Mouse (Mus musculus): ENCODE results near the gene Mkrn1. TPM values are rescaled to one million over a fixed set of nuclear protein-coding genes. Genes with fewer than 3 reads are reported as not detected.
"Not testable (repeated sequence)": the region's sequence is repeated elsewhere in the genome, so short reads cannot be mapped to it uniquely, and the experiment has no call there.

Gene Mkrn1
- polyA plus RNA-seq, 1 experiment from 2014 or later: 45.0 TPM

DNA sequence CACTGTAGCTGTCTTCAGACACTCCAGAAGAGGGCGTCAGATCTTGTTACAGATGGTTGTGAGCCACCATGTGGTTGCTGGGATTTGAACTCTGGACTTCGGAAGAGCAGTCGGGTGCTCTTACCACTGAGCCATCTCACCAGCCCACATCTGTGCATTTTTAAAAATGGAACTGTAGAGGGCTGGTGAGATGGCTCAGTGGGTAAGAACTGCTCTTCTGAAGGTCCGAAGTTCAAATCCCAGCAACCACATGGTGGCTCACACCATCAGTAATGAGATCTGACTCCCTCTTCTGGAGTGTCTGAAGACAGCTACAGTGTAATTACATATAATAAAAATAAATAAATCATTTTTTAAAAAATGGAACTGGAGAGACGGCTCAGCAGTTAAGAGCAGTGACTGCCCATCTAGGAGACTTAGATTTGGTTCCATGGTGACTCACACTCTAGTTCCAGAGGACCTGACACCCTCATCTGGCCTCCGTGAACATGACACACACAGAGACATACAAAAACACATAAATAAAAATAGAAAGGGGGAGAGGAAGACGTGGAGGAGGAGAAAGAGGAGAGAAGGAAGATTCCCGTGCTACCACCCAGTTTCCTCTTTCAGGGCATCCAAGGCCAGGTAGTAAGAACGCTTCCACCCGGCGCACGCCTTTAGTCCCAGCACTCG is 42.0 kb downstream of the Mkrn1 start:
- H3K36me3 ChIP-seq: peaks cover 13% of the 10 kb centered on the region
- H3K4me1 ChIP-seq (replicated peaks): peaks cover 21% of the 10 kb centered on the region
- not testable (repeated sequence) for H3K27ac ChIP-seq; H3K9ac ChIP-seq (replicated peaks); H3K9me3 ChIP-seq; ATAC-seq (ENCODE audit: insufficient number of reproducible peaks, insufficient read depth, low FRiP score, low TSS enrichment, low read depth); H3K4me3 ChIP-seq (replicated peaks); H3K4me2 ChIP-seq
- H3K27me3 ChIP-seq: peaks cover 13% of the 10 kb centered on the region
- WGBS: 75% methylated on average over 13 of the region's 13 CpGs

DNA sequence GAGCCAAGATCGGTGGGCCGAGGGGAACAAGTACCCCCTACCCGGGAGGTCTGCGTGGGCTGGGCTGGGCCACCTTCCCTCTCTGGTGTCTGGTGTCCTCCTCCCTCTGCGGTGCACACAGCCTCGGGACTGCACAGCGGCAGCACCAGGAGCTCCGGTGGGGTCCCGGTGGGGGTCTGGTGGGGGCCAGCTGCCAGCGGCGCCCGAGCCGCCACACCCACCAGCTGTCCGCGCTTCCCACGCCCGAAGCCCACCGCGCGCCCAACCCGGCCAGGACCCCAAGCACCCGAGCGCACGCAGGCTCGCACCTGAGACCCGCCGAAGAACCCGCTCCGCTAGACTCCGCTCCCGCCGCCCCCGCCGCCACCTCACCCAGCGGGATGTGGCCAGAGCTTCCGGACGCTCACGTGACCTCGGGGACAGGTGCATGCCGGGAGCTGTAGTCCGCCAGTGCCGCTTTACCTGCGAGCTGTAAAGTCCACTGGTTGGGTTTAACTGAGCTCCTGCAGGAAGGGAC is 42.9 kb downstream of the Mkrn1 start, which contains the start of gene Slc37a3:
TSS of gene Slc37a3 (minus strand) at position 365 of the 517 bp plus-strand sequence.
- H3K4me3 ChIP-seq (replicated peaks): peak within 1 kb of the TSS; percentile 60
- peak within 1 kb of the TSS; percentile 26; the same call in 1 of the 2 replicates for H3K27ac ChIP-seq
- peak within 1 kb of the TSS; percentile 70 for H3K9ac ChIP-seq (replicated peaks)
- peak; percentile 91 for ATAC-seq (ENCODE audit: insufficient number of reproducible peaks, insufficient read depth, low FRiP score, low TSS enrichment, low read depth)
- H3K4me2 ChIP-seq: peak within 1 kb of the TSS; percentile 63
- H3K9me3 ChIP-seq: no peaks in the 10 kb centered on the region
- under 1% methylated on average over 43 of the region's 43 CpGs for WGBS
- peaks cover 13% of the 10 kb centered on the region for H3K36me3 ChIP-seq
- H3K27me3 ChIP-seq: peaks cover 11% of the 10 kb centered on the region
- H3K4me1 ChIP-seq (replicated peaks): peaks cover 29% of the 10 kb centered on the region

DNA sequence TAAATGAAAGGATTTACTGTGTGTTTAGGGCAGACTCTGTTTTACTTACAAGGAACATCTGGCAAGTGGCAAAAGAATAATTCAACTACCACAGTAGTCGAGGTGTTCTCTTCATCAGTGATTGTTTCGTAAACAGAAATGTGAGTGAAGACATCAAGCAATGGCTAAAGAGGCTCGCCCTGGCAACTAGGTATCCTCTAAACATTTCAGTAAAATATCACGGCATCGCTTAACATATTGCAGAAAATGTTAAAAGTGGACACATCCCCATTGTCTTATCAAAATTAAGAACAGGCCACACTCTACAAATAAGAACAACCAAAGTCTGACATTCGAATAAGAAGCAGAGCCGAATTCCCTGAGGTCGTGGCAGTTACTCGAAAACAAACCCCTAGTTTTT is 43.5 kb downstream of the Mkrn1 start:
- Histone ChIP-seq H3K4me2 (peak overlapping the region; percentile 63), H3K9me3 (no peaks in the 10 kb centered on the region), H3K27me3 (peaks cover 11% of the 10 kb centered on the region), H3K27ac (peak overlapping the region; percentile 26; the same call in 1 of the 2 replicates), H3K36me3 (peaks cover 13% of the 10 kb centered on the region), H3K4me3 (replicated peaks) (peak overlapping the region; percentile 60), H3K9ac (replicated peaks) (peak overlapping the region; percentile 70), H3K4me1 (replicated peaks) (peaks cover 29% of the 10 kb centered on the region)
- WGBS: 20% methylated on average over 9 of the region's 9 CpGs
- no peak for ATAC-seq (ENCODE audit: insufficient number of reproducible peaks, insufficient read depth, low FRiP score, low TSS enrichment, low read depth)

DNA sequence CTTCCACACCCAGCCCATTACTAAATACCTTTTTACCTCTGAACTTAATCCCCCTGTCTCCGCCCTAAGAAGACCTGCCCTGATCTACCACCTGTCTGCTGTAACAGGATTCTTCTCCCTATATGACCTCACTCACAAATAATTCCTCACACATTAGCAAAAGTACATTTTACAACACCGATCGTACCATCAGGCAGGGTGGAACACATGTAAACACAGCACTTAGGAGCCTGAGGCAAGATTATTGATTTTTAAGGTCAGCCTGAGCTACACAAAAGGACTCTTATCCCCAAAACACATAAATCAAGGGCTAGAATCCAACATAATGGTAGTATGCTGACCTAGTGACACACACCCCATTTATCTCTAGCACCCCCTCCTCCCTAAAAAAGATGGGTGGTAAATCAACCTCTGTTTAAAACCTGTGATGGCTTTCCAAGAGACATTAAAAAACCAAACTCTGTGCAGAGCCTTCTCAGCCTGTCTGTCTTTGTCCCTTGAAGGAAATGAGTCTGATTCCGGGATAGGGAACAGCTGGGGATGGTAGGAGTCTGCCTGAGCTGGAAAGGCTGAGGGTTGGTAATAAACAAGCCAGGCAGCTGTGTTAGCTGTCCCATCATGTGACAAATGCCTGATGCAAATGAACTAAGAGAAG is 46.8 kb downstream of the Mkrn1 start:
- Histone ChIP-seq H3K4me3 (replicated peaks) (no peak overlapping the region), H3K4me2 (no peak overlapping the region), H3K9me3 (no peaks in the 10 kb centered on the region), H3K27ac (peak overlapping the region; percentile 2; the same call in 1 of the 2 replicates), H3K4me1 (replicated peaks) (peaks cover 24% of the 10 kb centered on the region), H3K36me3 (peaks cover 18% of the 10 kb centered on the region), H3K27me3 (no peaks in the 10 kb centered on the region), H3K9ac (replicated peaks) (no peak overlapping the region)
- WGBS: 60% methylated on average over 4 of the region's 4 CpGs
- ATAC-seq (ENCODE audit: insufficient number of reproducible peaks, insufficient read depth, low FRiP score, low TSS enrichment, low read depth): no peak

DNA sequence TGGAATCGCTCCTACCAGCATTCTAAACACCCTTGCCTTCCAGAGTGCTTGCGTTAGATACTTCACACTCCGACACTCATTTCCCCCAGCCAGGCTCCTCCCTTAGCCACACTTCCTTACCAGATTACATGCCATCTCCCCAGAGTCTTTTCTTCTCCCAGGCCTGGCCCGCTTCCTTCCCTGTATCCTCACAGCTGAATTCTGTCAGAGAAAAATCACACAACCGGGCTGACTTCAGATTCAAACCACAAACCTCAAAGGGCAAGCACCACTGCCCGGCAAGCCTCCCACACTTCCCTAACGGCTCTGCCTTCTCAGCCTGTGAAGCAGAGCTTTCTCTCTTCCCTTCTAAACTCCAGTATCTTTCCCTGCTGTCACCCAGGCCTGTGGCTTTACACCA is 47.5 kb downstream of the Mkrn1 start:
- 0 out of 2 replicates have a peak overlapping the region, but pooled peaks have one; percentile 23 for H3K9ac ChIP-seq (replicated peaks)

DNA sequence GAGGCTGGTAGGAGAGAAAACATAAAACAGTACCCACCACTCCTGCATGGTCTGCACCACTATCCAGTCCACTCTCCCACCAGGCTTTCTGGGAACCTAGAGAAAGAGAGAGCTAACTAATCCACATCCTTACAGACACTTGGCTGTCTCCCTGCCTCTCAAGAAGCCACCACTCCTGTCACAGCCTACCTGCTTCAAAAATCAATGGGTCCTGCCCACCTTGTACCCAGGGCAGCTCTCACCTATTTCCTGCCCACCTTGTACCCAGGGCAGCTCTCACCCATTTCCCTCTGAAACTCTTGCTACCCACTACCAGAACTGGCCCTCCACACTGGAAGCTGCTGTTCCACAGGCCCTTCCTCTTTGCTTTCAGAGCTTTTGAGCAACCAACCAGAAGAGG is 48.2 kb downstream of the Mkrn1 start:
- Histone ChIP-seq H3K9ac (replicated peaks) (no peak overlapping the region), H3K4me1 (replicated peaks) (peaks cover 24% of the 10 kb centered on the region), H3K4me3 (replicated peaks) (no peak overlapping the region), H3K36me3 (peaks cover 26% of the 10 kb centered on the region), H3K9me3 (no peaks in the 10 kb centered on the region), H3K4me2 (no peak overlapping the region), H3K27me3 (no peaks in the 10 kb centered on the region), H3K27ac (no peak overlapping the region)
- ATAC-seq (ENCODE audit: insufficient number of reproducible peaks, insufficient read depth, low FRiP score, low TSS enrichment, low read depth): no peak

More for the DNA sequence above, 47.5 kb downstream of the Mkrn1 start:
- ATAC-seq (ENCODE audit: insufficient number of reproducible peaks, insufficient read depth, low FRiP score, low TSS enrichment, low read depth): no peak
- no peaks in the 10 kb centered on the region for H3K9me3 ChIP-seq
- H3K4me2 ChIP-seq: no peak overlapping the region; the same call in 1 of the 2 replicates
- H3K4me1 ChIP-seq (replicated peaks): peaks cover 24% of the 10 kb centered on the region
- H3K4me3 ChIP-seq (replicated peaks): no peak overlapping the region
- peaks cover 19% of the 10 kb centered on the region for H3K36me3 ChIP-seq
- H3K27me3 ChIP-seq: no peaks in the 10 kb centered on the region
- peak overlapping the region; percentile 14; the same call in 1 of the 2 replicates for H3K27ac ChIP-seq
- 49% methylated on average over 7 of the region's 7 CpGs for WGBS

DNA sequence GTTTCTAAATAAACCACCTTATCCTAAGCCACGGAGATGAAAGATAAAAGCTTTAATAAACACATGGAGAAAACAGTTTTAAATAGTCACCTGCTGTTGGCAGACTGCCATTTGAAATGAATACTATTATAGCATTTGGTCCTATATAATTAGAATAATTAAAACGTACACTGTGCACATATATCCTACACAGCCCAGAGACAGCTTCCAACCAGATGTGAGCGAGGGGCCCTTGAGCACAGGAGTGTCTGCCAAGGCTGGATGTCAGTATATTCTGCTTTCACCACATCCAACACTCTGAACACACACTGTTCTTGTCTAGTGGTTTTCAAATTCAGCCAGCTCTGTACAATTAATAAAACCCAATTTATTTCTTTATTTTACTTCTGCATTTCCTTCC is 50.6 kb downstream of the Mkrn1 start:
- ATAC-seq (ENCODE audit: insufficient number of reproducible peaks, insufficient read depth, low FRiP score, low TSS enrichment, low read depth): no peak
- Histone ChIP-seq H3K9ac (replicated peaks) (no peak overlapping the region), H3K4me2 (no peak overlapping the region), H3K9me3 (no peaks in the 10 kb centered on the region), H3K4me1 (replicated peaks) (peaks cover 11% of the 10 kb centered on the region), H3K27ac (no peak overlapping the region), H3K27me3 (no peaks in the 10 kb centered on the region), H3K36me3 (peaks cover 41% of the 10 kb centered on the region), H3K4me3 (replicated peaks) (no peak overlapping the region)
- 59% methylated on average over 3 of the region's 3 CpGs for WGBS

DNA sequence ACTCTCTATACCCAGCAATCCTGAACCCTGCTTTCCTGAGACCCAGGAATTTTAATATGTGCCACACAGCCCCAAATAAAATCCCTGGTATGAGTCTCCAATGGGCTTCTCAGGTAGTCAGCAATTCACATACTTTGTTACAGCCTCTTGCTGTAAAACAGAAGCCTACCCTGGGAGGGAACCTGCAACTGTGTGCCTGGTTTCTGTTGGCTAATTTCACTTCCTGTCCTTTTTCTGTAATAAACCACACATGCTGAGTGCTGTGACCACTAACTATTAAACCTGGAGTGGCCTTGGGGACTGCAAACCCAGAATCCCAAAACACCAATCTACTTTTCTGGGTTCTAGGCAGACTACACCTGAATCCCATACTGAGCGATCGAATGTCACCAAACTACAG is 57.6 kb downstream of the Mkrn1 start:
- no peak overlapping the region for H3K4me2 ChIP-seq
- H3K27me3 ChIP-seq: no peaks in the 10 kb centered on the region
- H3K9me3 ChIP-seq: no peaks in the 10 kb centered on the region
- peak overlapping the region; percentile 36; the same call in 1 of the 2 replicates for H3K27ac ChIP-seq
- no peak for ATAC-seq (ENCODE audit: insufficient number of reproducible peaks, insufficient read depth, low FRiP score, low TSS enrichment, low read depth)
- 67% methylated on average over 2 of the region's 2 CpGs for WGBS
- no peak overlapping the region for H3K9ac ChIP-seq (replicated peaks)
- H3K4me3 ChIP-seq (replicated peaks): no peak overlapping the region
- H3K4me1 ChIP-seq (replicated peaks): peaks cover 8% of the 10 kb centered on the region
- H3K36me3 ChIP-seq: peaks cover 70% of the 10 kb centered on the region

DNA sequence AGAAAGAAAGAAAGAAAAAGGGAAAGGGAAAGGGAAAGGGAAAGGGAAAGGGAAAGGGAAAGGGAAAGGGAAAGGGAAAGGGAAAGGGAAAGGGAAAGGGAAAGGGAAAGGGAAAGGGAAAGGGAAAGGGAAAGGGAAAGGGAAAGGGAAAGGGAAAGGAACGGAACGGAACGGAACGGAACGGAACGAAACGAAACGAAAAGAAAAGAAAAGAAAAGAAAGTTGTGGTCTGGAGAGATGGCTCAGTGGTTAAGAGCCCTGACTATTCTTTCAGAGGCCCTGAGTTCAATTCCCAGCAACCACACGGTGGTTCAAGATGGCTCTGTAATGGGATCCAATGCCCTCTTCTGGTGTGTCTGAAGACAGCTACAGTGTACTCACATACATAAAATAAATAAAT is 61.1 kb downstream of the Mkrn1 start:
- not testable (repeated sequence) for ATAC-seq (ENCODE audit: insufficient number of reproducible peaks, insufficient read depth, low FRiP score, low TSS enrichment, low read depth); H3K4me2 ChIP-seq; H3K27me3 ChIP-seq; H3K9me3 ChIP-seq; H3K4me1 ChIP-seq (replicated peaks); H3K4me3 ChIP-seq (replicated peaks); H3K27ac ChIP-seq; H3K9ac ChIP-seq (replicated peaks)
- peaks cover 74% of the 10 kb centered on the region for H3K36me3 ChIP-seq
- 96% methylated on average over 9 of the region's 9 CpGs for WGBS

DNA sequence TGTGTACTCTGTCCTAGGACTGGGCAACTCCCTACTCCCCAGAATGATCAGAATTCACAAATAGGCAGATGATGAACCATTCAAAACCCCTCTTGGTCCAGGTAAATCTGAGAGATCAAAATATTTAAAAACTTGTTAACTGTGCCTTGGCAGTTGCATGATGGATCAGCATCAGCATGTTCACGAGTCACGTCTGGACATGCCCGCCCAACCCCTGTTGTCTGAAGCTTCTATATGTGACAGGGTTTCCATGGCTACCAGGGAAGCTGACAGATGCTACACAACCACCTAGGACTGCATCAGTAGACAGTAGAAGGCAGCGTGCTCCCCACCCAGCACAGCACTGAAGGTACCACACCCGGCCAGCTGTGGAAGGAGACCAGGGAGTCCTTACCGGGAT is 71.3 kb downstream of the Mkrn1 start:
- Histone ChIP-seq H3K4me2 (no peak overlapping the region), H3K27ac (0 out of 2 replicates have a peak overlapping the region, but pooled peaks have one; percentile 67), H3K4me1 (replicated peaks) (peaks cover 24% of the 10 kb centered on the region), H3K27me3 (no peaks in the 10 kb centered on the region), H3K9ac (replicated peaks) (no peak overlapping the region), H3K4me3 (replicated peaks) (no peak overlapping the region), H3K36me3 (peaks cover 76% of the 10 kb centered on the region), H3K9me3 (no peaks in the 10 kb centered on the region)
- 85% methylated on average over 6 of the region's 6 CpGs for WGBS
- ATAC-seq (ENCODE audit: insufficient number of reproducible peaks, insufficient read depth, low FRiP score, low TSS enrichment, low read depth): no peak

Measured in limb, embryonic 12.5 days (tissue).